Mouse (Mus musculus) liver, adult 2 months (tissue): Measurements from ENCODE around the gene Usp4.

ENCODE experiments used
- CTCF ChIP-seq: fragments of 200-500 bp; IDR thresholded peaks from 2 replicates; pipeline ENCODE4 v1.5.1; 2011; ENCODE audit warnings: low read depth, low read length, control low read depth
- POLR2A ChIP-seq: fragments of 200-500 bp; IDR thresholded peaks from 2 replicates; pipeline ENCODE4 v1.6.1; 2011; ENCODE audit warnings: low read length, control low read depth; ENCODE audit not compliant: insufficient read depth; ENCODE audit errors: extremely low read depth

DNA sequence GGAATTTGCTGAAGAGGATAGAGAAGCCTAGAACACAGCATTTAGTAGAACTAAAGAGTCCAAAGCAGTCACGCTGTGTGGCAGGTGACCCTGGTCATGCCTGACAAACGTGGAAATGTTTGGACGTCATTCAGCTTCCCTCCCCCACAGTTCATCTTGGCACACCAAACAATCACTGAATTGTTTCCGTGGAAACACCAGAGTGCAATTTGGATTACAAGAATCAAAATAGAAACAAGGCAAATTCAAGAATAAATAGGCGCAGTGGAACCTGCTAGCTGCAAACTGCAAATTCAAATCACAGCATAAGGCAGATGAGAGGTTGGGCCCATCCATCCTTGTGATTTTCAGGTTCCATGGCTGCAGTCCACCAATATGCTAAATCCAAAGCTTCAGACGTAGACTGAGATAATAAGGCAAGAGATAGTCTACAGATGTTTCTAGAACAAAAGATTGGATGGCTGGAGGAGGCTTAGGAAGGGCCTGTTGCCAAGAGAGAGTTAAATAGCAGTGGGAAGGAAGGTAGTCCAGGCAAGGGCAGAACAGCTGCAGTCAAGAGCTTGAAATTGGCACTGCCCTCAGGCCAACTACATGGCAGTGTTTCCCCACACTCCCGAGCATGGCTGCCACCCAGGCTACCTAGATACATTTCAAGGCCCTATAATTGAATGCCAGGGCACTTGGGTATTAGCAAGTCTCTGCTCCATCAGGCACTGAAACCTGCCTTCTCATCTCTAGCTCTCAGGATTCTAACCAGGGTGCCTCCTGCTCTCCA, 53.7 kb downstream of the Usp4 start:
- TF ChIP-seq CTCF (no peak), POLR2A (no peak)
